Mouse (Mus musculus): ENCODE measurements at regions not wholly inside any gene's neighbourhood (a gene's known extent, or its start where the extent isn't known, plus 50 kb on each side); places are given as distances from the start of the nearest gene placed in this dataset.

DNA sequence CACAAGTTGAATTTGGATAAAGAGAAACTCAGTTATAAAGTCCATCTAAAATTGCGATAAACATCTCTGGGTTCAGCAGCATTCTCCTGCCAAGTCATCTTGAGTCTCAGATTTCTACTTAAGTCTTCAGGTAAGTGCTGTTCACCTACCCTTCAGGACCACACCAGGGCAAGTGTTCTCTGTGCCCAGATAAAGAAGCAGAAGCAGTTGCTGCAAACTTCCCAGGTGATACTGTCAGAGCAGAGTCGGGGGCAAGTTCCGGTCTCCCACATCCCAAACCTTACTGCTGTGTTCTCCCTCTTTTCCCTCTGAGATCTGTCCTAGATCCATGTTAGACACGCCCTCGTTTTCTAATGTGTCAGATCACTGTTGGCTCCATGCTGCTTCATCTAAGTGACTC, 94.7 kb upstream of the Dynlrb2 start:
- H3K4me1 ChIP-seq (replicated peaks; ENCODE audit: control insufficient read depth, insufficient read depth, low read length): no peaks in the 10 kb centered on the region
- no peaks in the 10 kb centered on the region for H3K36me3 ChIP-seq (replicated peaks; ENCODE audit: control insufficient read depth, insufficient read depth)
- DNase-seq (ENCODE audit: low spot score) (no peak), ATAC-seq (ENCODE audit: low FRiP score) (no peak)
- H3K4me2 ChIP-seq (replicated peaks): no peak overlapping the region
- no peak overlapping the region for H3K27ac ChIP-seq
- no peak overlapping the region for H3K9ac ChIP-seq
- no peak overlapping the region for H3K4me3 ChIP-seq (replicated peaks; ENCODE audit: low read length)
- 86% methylated on average over 5 of the region's 5 CpGs for WGBS
- H3K27me3 ChIP-seq (ENCODE audit: control insufficient read depth, insufficient read depth, low read length): peaks cover 8% of the 10 kb centered on the region; the same call in 1 of the 2 replicates
- H3K9me3 ChIP-seq (ENCODE audit: control insufficient read depth, low read length): no peaks in the 10 kb centered on the region

DNA sequence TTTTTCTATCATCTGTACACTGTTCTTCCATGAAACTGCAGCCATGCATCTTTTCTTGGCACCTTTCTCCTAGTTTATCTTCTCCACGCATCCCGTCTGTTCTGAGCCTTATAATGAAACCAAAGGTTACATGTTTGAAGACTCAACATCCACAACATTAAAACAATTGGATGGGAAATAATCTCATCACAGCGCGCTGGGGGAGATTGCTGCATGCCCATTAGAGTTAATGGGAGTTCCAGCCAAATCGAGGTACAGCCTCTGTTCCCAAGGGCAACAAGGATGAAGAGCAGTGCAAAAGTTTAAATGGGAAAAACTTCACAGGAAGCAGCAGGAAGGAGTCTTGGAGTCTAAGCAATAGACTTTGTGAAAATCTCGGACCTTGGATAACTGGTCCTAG, 95.8 kb upstream of the Dynlrb2 start:
- Histone ChIP-seq H3K4me3 (replicated peaks; ENCODE audit: low read length) (no peak overlapping the region), H3K27ac (no peak overlapping the region), H3K9ac (no peak overlapping the region), H3K4me2 (replicated peaks) (no peak overlapping the region), H3K4me1 (replicated peaks; ENCODE audit: control insufficient read depth, insufficient read depth, low read length) (no peaks in the 10 kb centered on the region), H3K27me3 (ENCODE audit: control insufficient read depth, insufficient read depth, low read length) (peaks cover 8% of the 10 kb centered on the region; the same call in 1 of the 2 replicates), H3K36me3 (replicated peaks; ENCODE audit: control insufficient read depth, insufficient read depth) (no peaks in the 10 kb centered on the region), H3K9me3 (ENCODE audit: control insufficient read depth, low read length) (no peaks in the 10 kb centered on the region)
- no peak for DNase-seq (ENCODE audit: low spot score)
- 84% methylated on average over 6 of the region's 6 CpGs for WGBS
- no peak for ATAC-seq (ENCODE audit: low FRiP score)

DNA sequence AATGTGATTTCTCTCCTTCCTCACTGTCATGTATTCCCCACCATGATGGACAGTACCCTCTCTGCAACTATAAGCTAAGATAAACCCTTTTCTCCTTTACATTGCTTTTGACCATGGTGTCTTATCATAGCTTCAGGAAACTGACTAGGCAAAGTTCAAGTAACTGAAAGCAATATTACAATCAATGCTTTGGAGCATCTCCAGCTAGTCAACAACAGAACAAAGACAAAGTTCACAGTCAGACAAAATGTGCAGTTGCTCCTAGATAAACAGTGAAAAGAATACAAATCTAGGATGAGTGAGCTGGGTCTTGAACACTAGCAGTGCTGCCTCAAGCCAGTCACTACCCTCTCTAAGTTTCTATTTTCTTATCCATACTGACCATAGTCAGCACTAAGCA, 100.2 kb upstream of the Dynlrb2 start:
- Histone ChIP-seq H3K9me3 (ENCODE audit: control insufficient read depth, low read length) (no peaks in the 10 kb centered on the region), H3K36me3 (replicated peaks; ENCODE audit: control insufficient read depth, insufficient read depth) (no peaks in the 10 kb centered on the region), H3K4me2 (replicated peaks) (no peak overlapping the region), H3K4me1 (replicated peaks; ENCODE audit: control insufficient read depth, insufficient read depth, low read length) (no peaks in the 10 kb centered on the region), H3K27ac (no peak overlapping the region), H3K27me3 (ENCODE audit: control insufficient read depth, insufficient read depth, low read length) (no peaks in the 10 kb centered on the region), H3K9ac (no peak overlapping the region), H3K4me3 (replicated peaks; ENCODE audit: low read length) (no peak overlapping the region)
- DNase-seq (ENCODE audit: low spot score) (no peak), ATAC-seq (ENCODE audit: low FRiP score) (no peak)

DNA sequence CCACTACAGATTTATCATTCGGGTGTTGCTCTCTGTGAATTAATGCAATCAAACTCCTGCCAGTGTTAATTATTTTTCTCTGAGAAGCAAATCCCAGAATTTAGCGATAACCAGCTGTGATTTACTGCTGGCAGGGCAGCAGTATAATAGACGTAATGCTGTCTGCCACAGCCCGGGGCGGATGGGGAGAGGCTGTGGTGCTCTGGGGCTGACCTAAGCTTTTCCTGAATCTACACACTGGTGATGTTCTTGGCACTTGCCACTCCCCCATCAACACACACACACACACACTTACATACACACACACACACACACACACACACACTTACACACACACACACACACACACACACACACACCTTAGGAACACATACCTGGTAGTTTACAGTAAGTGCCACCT, 101.4 kb upstream of the Dynlrb2 start:
- no peak for ATAC-seq (ENCODE audit: low FRiP score)
- 53% methylated on average over 5 of the region's 5 CpGs for WGBS
- Histone ChIP-seq H3K9me3 (ENCODE audit: control insufficient read depth, low read length) (no peaks in the 10 kb centered on the region), H3K27ac (no peak overlapping the region), H3K4me2 (replicated peaks) (no peak overlapping the region), H3K4me1 (replicated peaks; ENCODE audit: control insufficient read depth, insufficient read depth, low read length) (no peaks in the 10 kb centered on the region), H3K4me3 (replicated peaks; ENCODE audit: low read length) (no peak overlapping the region), H3K27me3 (ENCODE audit: control insufficient read depth, insufficient read depth, low read length) (no peaks in the 10 kb centered on the region), H3K9ac (no peak overlapping the region), H3K36me3 (replicated peaks; ENCODE audit: control insufficient read depth, insufficient read depth) (no peaks in the 10 kb centered on the region)
- no peak for DNase-seq (ENCODE audit: low spot score)

DNA sequence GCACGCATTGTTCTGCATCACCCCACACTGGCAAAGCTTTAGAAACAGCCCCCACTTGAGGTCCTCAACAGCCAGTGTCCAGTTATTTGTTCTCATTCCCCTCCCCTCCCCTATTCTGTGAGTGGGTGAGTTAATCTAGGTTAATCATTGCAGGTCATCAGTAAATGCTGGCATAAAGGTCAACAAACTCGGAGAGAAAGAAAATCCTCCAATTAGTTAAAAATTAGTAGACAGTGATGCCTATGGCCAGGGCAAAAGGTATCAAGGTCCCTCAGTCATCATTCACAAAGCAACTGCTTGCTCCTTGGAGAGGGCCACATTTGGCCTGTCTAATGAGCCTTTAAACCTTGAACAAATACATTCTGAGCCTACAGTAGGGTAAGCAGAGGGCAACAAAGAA, 105.3 kb upstream of the Dynlrb2 start:
- H3K27ac ChIP-seq: no peak overlapping the region
- no peak for DNase-seq (ENCODE audit: low spot score)
- no peak overlapping the region for H3K9ac ChIP-seq
- no peak overlapping the region for H3K4me3 ChIP-seq (replicated peaks; ENCODE audit: low read length)
- peaks cover 13% of the 10 kb centered on the region; the same call in 1 of the 2 replicates for H3K9me3 ChIP-seq (ENCODE audit: control insufficient read depth, low read length)
- no peak overlapping the region for H3K4me2 ChIP-seq (replicated peaks)
- no peaks in the 10 kb centered on the region for H3K36me3 ChIP-seq (replicated peaks; ENCODE audit: control insufficient read depth, insufficient read depth)
- no peaks in the 10 kb centered on the region for H3K27me3 ChIP-seq (ENCODE audit: control insufficient read depth, insufficient read depth, low read length)
- 82% methylated on average over 2 of the region's 2 CpGs for WGBS
- ATAC-seq (ENCODE audit: low FRiP score): no peak
- H3K4me1 ChIP-seq (replicated peaks; ENCODE audit: control insufficient read depth, insufficient read depth, low read length): no peaks in the 10 kb centered on the region

DNA sequence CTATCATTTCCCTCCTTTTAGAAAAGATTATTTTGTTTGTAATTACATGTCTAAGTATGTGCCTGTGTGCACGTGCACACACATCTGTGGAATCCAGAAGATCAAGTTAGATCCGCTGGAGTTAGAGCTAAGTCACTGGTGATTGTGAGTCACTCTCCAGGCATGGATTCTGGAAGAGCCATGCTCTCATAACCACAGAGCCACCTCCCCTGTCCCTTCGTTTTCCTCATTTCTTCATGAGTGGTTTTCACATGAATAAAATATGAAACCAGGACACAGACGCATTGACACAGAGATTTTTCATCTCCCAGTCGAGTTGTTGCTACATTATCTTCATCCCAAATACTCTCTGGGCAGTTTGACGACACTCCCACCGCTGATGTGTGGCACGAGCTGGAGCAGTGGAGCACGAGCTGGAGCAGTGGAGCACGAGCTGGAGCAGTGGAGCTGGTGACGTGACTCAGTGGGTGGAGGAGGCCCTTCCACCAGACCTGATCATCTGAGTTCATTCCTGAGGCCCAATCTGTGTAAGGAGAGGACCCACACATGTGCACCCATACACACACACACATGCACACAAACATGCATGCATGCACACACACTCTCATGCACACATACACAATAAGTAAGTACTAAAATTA, 106.1 kb upstream of the Dynlrb2 start:
- H3K36me3 ChIP-seq (replicated peaks; ENCODE audit: control insufficient read depth, insufficient read depth): no peaks in the 10 kb centered on the region
- H3K4me1 ChIP-seq (replicated peaks; ENCODE audit: control insufficient read depth, insufficient read depth, low read length): no peaks in the 10 kb centered on the region
- no peak overlapping the region for H3K4me2 ChIP-seq (replicated peaks)
- no peak overlapping the region for H3K9ac ChIP-seq
- ATAC-seq (ENCODE audit: low FRiP score): no peak
- H3K27ac ChIP-seq: no peak overlapping the region
- peaks cover 14% of the 10 kb centered on the region; the same call in 1 of the 2 replicates for H3K9me3 ChIP-seq (ENCODE audit: control insufficient read depth, low read length)
- no peak for DNase-seq (ENCODE audit: low spot score)
- H3K4me3 ChIP-seq (replicated peaks; ENCODE audit: low read length): no peak overlapping the region
- WGBS: 66% methylated on average over 11 of the region's 11 CpGs
- no peaks in the 10 kb centered on the region for H3K27me3 ChIP-seq (ENCODE audit: control insufficient read depth, insufficient read depth, low read length)

DNA sequence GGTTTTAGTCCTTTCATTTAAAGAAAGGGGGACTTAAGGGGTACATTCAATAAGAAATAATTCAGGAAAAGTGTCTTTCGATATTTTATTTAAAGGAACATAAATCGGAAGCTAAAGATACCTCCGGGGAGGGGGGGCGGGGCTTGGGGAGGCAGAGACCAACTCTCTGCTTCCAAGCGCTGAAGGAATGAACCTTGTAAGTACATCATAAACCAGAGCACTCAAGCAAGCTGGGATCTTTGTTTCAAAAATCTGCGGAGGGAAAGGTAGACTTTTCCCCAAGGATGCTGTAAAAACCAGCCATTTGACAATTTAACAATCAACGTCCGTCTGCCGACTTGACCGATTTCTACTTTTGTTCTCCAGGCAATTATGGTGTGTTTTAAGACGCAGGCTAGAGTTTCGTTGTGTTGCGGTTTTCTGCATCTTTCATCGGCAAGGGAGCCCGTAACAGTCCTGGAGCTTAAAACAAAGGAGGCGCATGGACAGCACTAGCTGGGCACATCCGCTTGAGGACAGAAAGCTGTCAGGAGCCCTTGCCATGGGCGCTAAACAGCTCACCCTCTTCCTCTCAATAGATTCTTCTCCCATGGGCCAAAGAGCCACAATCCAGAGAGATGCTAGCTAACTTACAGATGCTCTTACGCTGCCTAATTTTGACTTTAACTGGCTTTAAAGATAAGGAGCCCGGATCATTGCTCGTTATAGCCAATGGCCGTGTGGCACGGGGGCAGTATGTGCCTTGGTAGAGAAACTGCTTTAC, 119.4 kb upstream of the Dynlrb2 start:
- H3K4me2 ChIP-seq (replicated peaks): peak overlapping the region; percentile 10; the same call in 1 of the 2 replicates
- H3K9me3 ChIP-seq (ENCODE audit: control insufficient read depth, low read length): peaks cover 3% of the 10 kb centered on the region; the same call in 1 of the 2 replicates
- 79% methylated on average over 23 of the region's 23 CpGs for WGBS
- no peak for DNase-seq (ENCODE audit: low spot score)
- no peak overlapping the region for H3K4me3 ChIP-seq (replicated peaks; ENCODE audit: low read length)
- H3K4me1 ChIP-seq (replicated peaks; ENCODE audit: control insufficient read depth, insufficient read depth, low read length): 0 out of 2 replicates have a peak, but pooled peaks cover 3% of the 10 kb centered on the region
- no peaks in the 10 kb centered on the region for H3K36me3 ChIP-seq (replicated peaks; ENCODE audit: control insufficient read depth, insufficient read depth)
- ATAC-seq (ENCODE audit: low FRiP score): no peak
- no peak overlapping the region for H3K9ac ChIP-seq
- no peaks in the 10 kb centered on the region for H3K27me3 ChIP-seq (ENCODE audit: control insufficient read depth, insufficient read depth, low read length)
- H3K27ac ChIP-seq: no peak overlapping the region; the same call in 1 of the 2 replicates

DNA sequence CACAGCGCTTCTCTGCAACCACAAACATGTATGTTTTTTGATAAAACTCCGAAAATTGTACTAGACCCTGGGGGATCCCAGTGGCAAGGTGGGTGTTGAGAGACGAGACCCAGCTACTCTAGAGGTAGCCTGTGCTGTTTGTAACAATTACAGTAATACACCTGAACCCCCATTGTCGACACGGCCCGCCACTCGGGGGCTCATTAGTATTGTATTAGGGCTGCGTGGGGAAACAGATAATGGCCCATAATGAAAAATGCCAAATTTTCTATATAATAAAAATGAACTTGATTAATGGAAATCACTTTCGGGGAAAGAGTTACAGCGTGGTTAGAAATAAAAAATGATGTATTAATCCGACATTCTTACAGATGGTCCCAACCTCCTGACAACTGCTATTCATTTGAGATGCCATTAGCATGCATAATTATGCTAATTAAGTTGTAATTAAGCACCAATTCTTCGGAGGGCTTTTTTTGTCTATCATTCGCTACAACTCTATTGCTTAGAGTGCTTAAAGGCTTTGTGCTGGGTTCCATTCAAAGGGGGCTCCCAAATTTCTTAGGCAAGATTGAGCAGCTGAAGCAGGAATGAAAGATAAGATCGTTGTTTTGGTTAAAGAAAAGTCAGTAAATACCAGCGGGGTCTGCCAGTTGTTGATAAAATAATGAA, 120.2 kb upstream of the Dynlrb2 start:
- Histone ChIP-seq H3K27me3 (ENCODE audit: control insufficient read depth, insufficient read depth, low read length) (no peaks in the 10 kb centered on the region), H3K27ac (no peak overlapping the region), H3K9ac (no peak overlapping the region), H3K4me1 (replicated peaks; ENCODE audit: control insufficient read depth, insufficient read depth, low read length) (0 out of 2 replicates have a peak, but pooled peaks cover 3% of the 10 kb centered on the region), H3K9me3 (ENCODE audit: control insufficient read depth, low read length) (no peaks in the 10 kb centered on the region), H3K4me2 (replicated peaks) (peak overlapping the region; percentile 10), H3K36me3 (replicated peaks; ENCODE audit: control insufficient read depth, insufficient read depth) (no peaks in the 10 kb centered on the region), H3K4me3 (replicated peaks; ENCODE audit: low read length) (no peak overlapping the region)
- DNase-seq (ENCODE audit: low spot score) (peak; percentile 68), ATAC-seq (ENCODE audit: low FRiP score) (no peak; the same call in 1 of the 2 replicates)
- WGBS: 34% methylated on average over 15 of the region's 15 CpGs

All from hindbrain, embryonic 14.5 days (tissue).